Mouse (Mus musculus) heart, embryonic 13.5 days (tissue): Measurements from ENCODE around the gene Nup43. TPM values are rescaled to one million over a fixed set of nuclear protein-coding genes. Genes with fewer than 3 reads are reported as not detected.

Experiments
- polyA plus RNA-seq: library from polyadenylated mRNA; unstranded; fragments of >200 nt; fragmentation: Nextera tagmentation; extraction: Ambion mirVana; gene quantifications from 2 replicates; pipeline ENCODE4 v1.2.1, GENCODE M21; 2015

Nup43 gene
- polyA plus RNA-seq, 1 experiment from 2014 or later, result 36.6 TPM

Other genes with a start within 250 kb of the Nup43 start
- gene Ulbp1, start 193.9 kb upstream of the Nup43 start, polyA plus RNA-seq, result 6.1 and 7.1 TPM in 2 replicates
- gene Lrp11, start 77.7 kb upstream of the Nup43 start, polyA plus RNA-seq, result 1.5 and 1.9 TPM in 2 replicates
- 117 and 134 TPM in 2 replicates for gene Pcmt1, start 13.6 kb downstream of the Nup43 start, polyA plus RNA-seq
- gene Lats1, start 13.7 kb downstream of the Nup43 start, polyA plus RNA-seq, result 3.0 and 3.1 TPM in 2 replicates
- 30.8 and 32.2 TPM in 2 replicates for gene Katna1, start 58.5 kb downstream of the Nup43 start, polyA plus RNA-seq
- 77.2 and 82.3 TPM in 2 replicates for gene Ginm1, start 125.3 kb downstream of the Nup43 start, polyA plus RNA-seq
- gene Ppil4, start 125.4 kb downstream of the Nup43 start, polyA plus RNA-seq, result 25.6 and 26.7 TPM in 2 replicates
- gene Zc3h12d, start 165.0 kb downstream of the Nup43 start, polyA plus RNA-seq, result 0.38 and 0.41 TPM in 2 replicates